Mouse (Mus musculus) midbrain, embryonic 13.5 days (tissue): ENCODE data around the gene Nelfb. TPM values are rescaled to one million over a fixed set of nuclear protein-coding genes. Genes with fewer than 3 reads are reported as not detected.
"Not testable (repeated sequence)": the region's sequence is repeated elsewhere in the genome, so short reads cannot be mapped to it uniquely, and the experiment has no call there.

Source experiments
- ATAC-seq: fragments of 200-750 bp; cut with Nextera tagmentation; 2 replicates; pipeline ENCODE4 v1.8.0; 2017; ENCODE audit warnings: mild to moderate bottlenecking, moderate TSS enrichment, moderate library complexity
- H3K27ac ChIP-seq: fragments of 300-500 bp; sonication (generic); 2 replicates; pipeline ENCODE4 v1.5.1; 2015; ENCODE audit warnings: inconsistent platforms, mild to moderate bottlenecking, moderate library complexity
- H3K27me3 ChIP-seq: fragments of 300-500 bp; sonication (generic); 2 replicates; pipeline ENCODE4 v1.6.1; 2015; ENCODE audit warnings: mild to moderate bottlenecking, inconsistent platforms
- H3K36me3 ChIP-seq: fragments of 300-500 bp; sonication (generic); 2 replicates; pipeline ENCODE4 v1.6.1; 2015; ENCODE audit warnings: mild to moderate bottlenecking, inconsistent platforms
- H3K4me1 ChIP-seq: fragments of 300-500 bp; sonication (generic); replicated peaks from 2 replicates; pipeline ENCODE4 v1.6.1; 2015; ENCODE audit warnings: inconsistent platforms
- H3K4me2 ChIP-seq: fragments of 300-500 bp; sonication (generic); replicated peaks from 2 replicates; pipeline ENCODE4 v1.6.1; 2015; ENCODE audit warnings: moderate library complexity, mild to moderate bottlenecking, inconsistent platforms
- H3K4me3 ChIP-seq: fragments of 300-500 bp; sonication (generic); replicated peaks from 2 replicates; pipeline ENCODE4 v1.5.1; 2015; ENCODE audit warnings: mild to moderate bottlenecking, inconsistent platforms
- H3K9ac ChIP-seq: fragments of 300-500 bp; sonication (generic); replicated peaks from 2 replicates; pipeline ENCODE4 v1.6.1; 2015; ENCODE audit warnings: mild to moderate bottlenecking, inconsistent platforms
- H3K9me3 ChIP-seq: fragments of 300-500 bp; sonication (generic); 2 replicates; pipeline ENCODE4 v1.6.1; 2016; ENCODE audit warnings: mild to moderate bottlenecking, inconsistent platforms
- WGBS: fragments of 180-500 bp; shearing (Covaris S2); methylation state at CpG from one replicate; pipeline ENCODE4 v1.1.7; 2015; 5-methylcytosine and 5-hydroxymethylcytosine counted together
- polyA plus RNA-seq: library from polyadenylated mRNA; unstranded; fragments of >200 nt; fragmentation: Nextera tagmentation; extraction: Ambion mirVana; gene quantifications from 2 replicates; pipeline ENCODE4 v1.2.1, GENCODE M21; 2015

Gene Nelfb
- 113 and 117 TPM in 2 replicates for polyA plus RNA-seq

- Histone ChIP-seq H3K9ac (peak within 1 kb of the TSS; percentile 86), H3K36me3 (peaks cover 29% of the 10 kb centered on the region), H3K27me3 (0 out of 2 replicates have a peak, but pooled peaks cover 6% of the 10 kb centered on the region), H3K4me1 (peaks cover 38% of the 10 kb centered on the region), H3K27ac (peak within 1 kb of the TSS; percentile 86), H3K4me3 (peak within 1 kb of the TSS; percentile 86), H3K4me2 (peak within 1 kb of the TSS; percentile 91), H3K9me3 (no peaks in the 10 kb centered on the region)
- peak; percentile 95 for ATAC-seq
- WGBS: under 1% methylated on average over 43 of the region's 44 CpGs
Observed at GRCm38 (mm10) chr2:25211121-25211670, at the start of gene Nelfb. Nelfb (minus strand) TSS chr2:25211489.

GRCm38 (mm10) chr2:25258887-25259286 is 47.6 kb upstream of the Nelfb start:
- ATAC-seq: no peak
- WGBS: 43% methylated on average over 2 of the region's 2 CpGs
- Histone ChIP-seq H3K9me3 (no peaks in the 10 kb centered on the region), H3K27ac (no peak overlapping the region), H3K36me3 (no peaks in the 10 kb centered on the region), H3K4me2 (no peak overlapping the region), H3K9ac (no peak overlapping the region), H3K4me1 (peaks cover 40% of the 10 kb centered on the region), H3K27me3 (peaks cover 6% of the 10 kb centered on the region), H3K4me3 (no peak overlapping the region)

- not testable (repeated sequence) for H3K4me3 ChIP-seq, ATAC-seq, H3K27ac ChIP-seq, H3K4me2 ChIP-seq, H3K9me3 ChIP-seq, H3K27me3 ChIP-seq, H3K9ac ChIP-seq
- H3K4me1 ChIP-seq: peaks cover 30% of the 10 kb centered on the region
- WGBS: 89% methylated on average over 5 of the region's 5 CpGs
- peaks cover 11% of the 10 kb centered on the region for H3K36me3 ChIP-seq
Observed at GRCm38 (mm10) chr2:25257250-25257649, 46.0 kb upstream of the Nelfb start.

GRCm38 (mm10) chr2:25256443-25257109 is 45.3 kb upstream of the Nelfb start:
- 63% methylated on average over 12 of the region's 12 CpGs for WGBS
- H3K27me3 ChIP-seq, H3K27ac ChIP-seq, ATAC-seq, H3K9me3 ChIP-seq: not testable (repeated sequence)
- Histone ChIP-seq H3K4me3 (peak overlapping the region; percentile 99), H3K9ac (peak overlapping the region; percentile 90), H3K36me3 (peaks cover 18% of the 10 kb centered on the region), H3K4me2 (peak overlapping the region; percentile 91), H3K4me1 (peaks cover 26% of the 10 kb centered on the region)

- Histone ChIP-seq H3K36me3 (peaks cover 28% of the 10 kb centered on the region), H3K27me3 (no peaks in the 10 kb centered on the region), H3K9me3 (no peaks in the 10 kb centered on the region), H3K4me2 (peak within 1 kb of the TSS; percentile 91), H3K4me1 (peaks cover 26% of the 10 kb centered on the region), H3K27ac (peak within 1 kb of the TSS; percentile 82), H3K4me3 (peak within 1 kb of the TSS; percentile 99), H3K9ac (peak within 1 kb of the TSS; percentile 90)
- peak; percentile 92 for ATAC-seq
- 0% methylated on average over 39 of the region's 39 CpGs for WGBS
Observed at GRCm38 (mm10) chr2:25255284-25255779, 44.0 kb upstream of the Nelfb start, which contains the start of gene Tmem203. Tmem203 (plus strand) TSS chr2:25255439.

- Histone ChIP-seq H3K27me3 (no peaks in the 10 kb centered on the region), H3K4me1 (peaks cover 23% of the 10 kb centered on the region), H3K27ac (no peak overlapping the region), H3K36me3 (peaks cover 58% of the 10 kb centered on the region), H3K4me3 (no peak overlapping the region), H3K9ac (no peak overlapping the region), H3K9me3 (no peaks in the 10 kb centered on the region), H3K4me2 (no peak overlapping the region)
- 85% methylated on average over 1 of the region's 1 CpGs for WGBS
- no peak for ATAC-seq
Observed at GRCm38 (mm10) chr2:25252331-25252730, 41.0 kb upstream of the Nelfb start.

GRCm38 (mm10) chr2:25246183-25247072 is 35.1 kb upstream of the Nelfb start, which contains the start of gene AL732309.1:
AL732309.1 (minus strand) TSS chr2:25246863.
- ATAC-seq: no peak
- Histone ChIP-seq H3K9me3 (no peaks in the 10 kb centered on the region), H3K4me2 (no peak within 1 kb of the TSS), H3K4me1 (peaks cover 25% of the 10 kb centered on the region), H3K9ac (no peak within 1 kb of the TSS), H3K27ac (no peak within 1 kb of the TSS), H3K27me3 (peaks cover 3% of the 10 kb centered on the region; the same call in 1 of the 2 replicates), H3K4me3 (no peak within 1 kb of the TSS), H3K36me3 (peaks cover 64% of the 10 kb centered on the region)
- 94% methylated on average over 10 of the region's 10 CpGs for WGBS

- peaks cover 35% of the 10 kb centered on the region for H3K4me1 ChIP-seq
- H3K36me3 ChIP-seq: peaks cover 43% of the 10 kb centered on the region
- no peak overlapping the region for H3K27ac ChIP-seq
- H3K9ac ChIP-seq: no peak overlapping the region
- no peak overlapping the region for H3K4me3 ChIP-seq
- peaks cover 5% of the 10 kb centered on the region; the same call in 1 of the 2 replicates for H3K27me3 ChIP-seq
- H3K9me3 ChIP-seq: no peaks in the 10 kb centered on the region
- ATAC-seq: no peak
- WGBS: 88% methylated on average over 4 of the region's 4 CpGs
- no peak overlapping the region for H3K4me2 ChIP-seq
Observed at GRCm38 (mm10) chr2:25244144-25244543, 32.9 kb upstream of the Nelfb start.

GRCm38 (mm10) chr2:25243342-25243741 is 32.1 kb upstream of the Nelfb start:
- WGBS: 80% methylated on average over 8 of the region's 8 CpGs
- Histone ChIP-seq H3K9me3 (no peaks in the 10 kb centered on the region), H3K4me3 (peak overlapping the region; percentile 56), H3K36me3 (peaks cover 35% of the 10 kb centered on the region), H3K4me1 (peaks cover 35% of the 10 kb centered on the region), H3K27me3 (peaks cover 7% of the 10 kb centered on the region; the same call in 1 of the 2 replicates), H3K4me2 (peak overlapping the region; percentile 71), H3K9ac (peak overlapping the region; percentile 78), H3K27ac (no peak overlapping the region)
- ATAC-seq: no peak

GRCm38 (mm10) chr2:25242101-25242506 is 30.8 kb upstream of the Nelfb start, which contains the start of the genes Rnf208 and Cysrt1:
Rnf208 (plus strand) TSS chr2:25242255.
Cysrt1 (minus strand) TSS chr2:25242452.
- WGBS: 0% methylated on average over 31 of the region's 59 CpGs
- Histone ChIP-seq H3K4me3 (peak within 1 kb of the TSS; percentile 56), H3K9me3 (no peaks in the 10 kb centered on the region), H3K4me1 (peaks cover 35% of the 10 kb centered on the region), H3K9ac (peak within 1 kb of the TSS; percentile 78), H3K27ac (peak within 1 kb of the TSS; percentile 54), H3K36me3 (peaks cover 23% of the 10 kb centered on the region), H3K27me3 (peaks cover 18% of the 10 kb centered on the region), H3K4me2 (peak within 1 kb of the TSS; percentile 71)
- ATAC-seq: peak; percentile 47

GRCm38 (mm10) chr2:25241438-25241775 is 30.1 kb upstream of the Nelfb start:
- H3K9me3 ChIP-seq: no peaks in the 10 kb centered on the region
- H3K4me1 ChIP-seq: peaks cover 35% of the 10 kb centered on the region
- H3K9ac ChIP-seq: peak overlapping the region; percentile 78
- peaks cover 19% of the 10 kb centered on the region for H3K36me3 ChIP-seq
- peak overlapping the region; percentile 56 for H3K4me3 ChIP-seq
- peaks cover 21% of the 10 kb centered on the region for H3K27me3 ChIP-seq
- H3K27ac ChIP-seq: peak overlapping the region; percentile 54
- H3K4me2 ChIP-seq: peak overlapping the region; percentile 71
- WGBS: 19% methylated on average over 6 of the region's 6 CpGs
- peak; percentile 43 for ATAC-seq
